Mouse (Mus musculus) midbrain, postnatal 0 days (tissue): ENCODE measurements around the gene Tef. TPM values are rescaled to one million over a fixed set of nuclear protein-coding genes. Genes with fewer than 3 reads are reported as not detected.

Source experiments
- ATAC-seq: fragments of 200-750 bp; cut with Nextera tagmentation; 2 replicates; pipeline ENCODE4 v1.8.0; 2017; ENCODE audit warnings: moderate number of reproducible peaks, mild to moderate bottlenecking, moderate TSS enrichment, moderate library complexity; ENCODE audit not compliant: low FRiP score
- DNase-seq: peaks from one replicate; pipeline ENCODE4 v3.0.0-alpha.2; 2015; ENCODE audit warnings: low spot score
- H3K27ac ChIP-seq: fragments of 300-500 bp; sonication (generic); 2 replicates; pipeline ENCODE4 v1.5.1; 2014; ENCODE audit warnings: low read depth, mild to moderate bottlenecking, low read length, mixed read lengths
- H3K27me3 ChIP-seq: fragments of 300-500 bp; sonication (generic); 2 replicates; pipeline ENCODE4 v1.6.1; 2014; ENCODE audit warnings: low read length, control low read depth, mixed read lengths; ENCODE audit not compliant: insufficient read depth
- H3K36me3 ChIP-seq: fragments of 300-500 bp; sonication (generic); 2 replicates; pipeline ENCODE4 v1.6.1; 2014; ENCODE audit warnings: low read length, control low read depth, mixed read lengths; ENCODE audit not compliant: insufficient read depth
- H3K4me1 ChIP-seq: fragments of 300-500 bp; sonication (generic); 2 replicates; pipeline ENCODE4 v1.6.1; 2014; ENCODE audit warnings: mild to moderate bottlenecking, control low read depth, antibody characterized with exemption, low read length, mixed read lengths; ENCODE audit not compliant: insufficient read depth
- H3K4me2 ChIP-seq: fragments of 300-500 bp; sonication (generic); 2 replicates; pipeline ENCODE4 v1.6.1; 2014; ENCODE audit warnings: low read depth, mild to moderate bottlenecking, low read length, mixed read lengths; ENCODE audit not compliant: poor library complexity, severe bottlenecking
- H3K4me3 ChIP-seq: fragments of 300-500 bp; sonication (generic); 2 replicates; pipeline ENCODE4 v1.5.1; 2014; ENCODE audit warnings: low read depth, mild to moderate bottlenecking, low read length, moderate library complexity
- H3K9ac ChIP-seq: fragments of 300-500 bp; sonication (generic); replicated peaks from 2 replicates; pipeline ENCODE4 v1.6.1; 2014; ENCODE audit warnings: mild to moderate bottlenecking, low read length, moderate library complexity, mixed read lengths; ENCODE audit not compliant: poor library complexity, severe bottlenecking
- H3K9me3 ChIP-seq: fragments of 300-500 bp; sonication (generic); 2 replicates; pipeline ENCODE4 v1.6.1; 2016; ENCODE audit warnings: low read length, control low read depth
- CTCF ChIP-seq: IDR thresholded peaks from 2 replicates; pipeline ENCODE4 v1.5.1; 2016; ENCODE audit warnings: antibody characterized with exemption, mild to moderate bottlenecking
- WGBS: fragments of 180-500 bp; shearing (Covaris S2); extraction: QIAGEN DNeasy Blood & Tissue Kit; methylation state at CpG from one replicate; pipeline ENCODE4 v1.1.7; 2014; 5-methylcytosine and 5-hydroxymethylcytosine counted together
- polyA plus RNA-seq: library from polyadenylated mRNA; unstranded; fragments of >200 nt; fragmentation: Nextera tagmentation; extraction: Ambion mirVana; gene quantifications from 2 replicates; pipeline ENCODE4 v1.2.1, GENCODE M21; 2015
- total RNA-seq: library from RNA; depleted of rRNA; stranded (reverse); fragments of >200 nt; gene quantifications from 2 replicates; pipeline ENCODE4 v1.2.3, GENCODE M21; 2014; rRNA removed

Tef gene
- total and polyA plus RNA-seq, 2 experiments from 2014 or later, result 25.4 to 60.6 TPM

DNA sequence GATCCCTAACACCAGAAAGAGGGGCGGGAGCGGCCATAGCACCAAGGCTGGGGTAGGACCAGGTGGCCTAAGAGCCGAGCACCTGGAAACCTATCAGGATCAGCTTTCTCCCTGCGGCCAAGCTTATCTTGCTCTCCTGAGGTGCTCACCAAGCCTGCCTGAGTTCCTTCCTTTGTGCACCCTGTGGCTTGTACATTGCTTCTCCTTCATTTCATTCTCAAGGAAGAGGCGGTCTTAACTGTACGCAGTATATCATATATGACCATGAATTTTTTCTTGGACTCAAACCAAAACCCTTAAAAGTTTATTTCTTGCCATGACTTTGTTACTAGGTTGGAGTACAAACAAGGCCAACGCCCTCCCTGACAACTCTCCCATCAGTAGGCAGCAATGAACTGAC lies 62.0 kb downstream of the Tef start:
- Histone ChIP-seq H3K9me3 (no peaks in the 10 kb centered on the region), H3K36me3 (peaks cover 37% of the 10 kb centered on the region), H3K9ac (no peak overlapping the region), H3K27me3 (no peaks in the 10 kb centered on the region), H3K4me2 (no peak overlapping the region), H3K4me1 (peaks cover 4% of the 10 kb centered on the region; the same call in 1 of the 2 replicates), H3K4me3 (no peak overlapping the region), H3K27ac (no peak overlapping the region)
- TF ChIP-seq CTCF, result no peak
- ATAC-seq (no peak), DNase-seq (no peak)
- WGBS, result 95% methylated on average over 7 of the region's 7 CpGs

GRCm38 (mm10) chr15:81869985-81870384 lies 67.8 kb downstream of the Tef start:
- Histone ChIP-seq H3K27ac (no peak overlapping the region), H3K36me3 (peaks cover 48% of the 10 kb centered on the region), H3K4me2 (no peak overlapping the region), H3K27me3 (no peaks in the 10 kb centered on the region), H3K9me3 (no peaks in the 10 kb centered on the region), H3K4me3 (no peak overlapping the region), H3K9ac (no peak overlapping the region), H3K4me1 (no peaks in the 10 kb centered on the region)
- no peak for DNase-seq
- no peak for TF ChIP-seq CTCF
- 97% methylated on average over 5 of the region's 5 CpGs for WGBS
- no peak for ATAC-seq

DNA sequence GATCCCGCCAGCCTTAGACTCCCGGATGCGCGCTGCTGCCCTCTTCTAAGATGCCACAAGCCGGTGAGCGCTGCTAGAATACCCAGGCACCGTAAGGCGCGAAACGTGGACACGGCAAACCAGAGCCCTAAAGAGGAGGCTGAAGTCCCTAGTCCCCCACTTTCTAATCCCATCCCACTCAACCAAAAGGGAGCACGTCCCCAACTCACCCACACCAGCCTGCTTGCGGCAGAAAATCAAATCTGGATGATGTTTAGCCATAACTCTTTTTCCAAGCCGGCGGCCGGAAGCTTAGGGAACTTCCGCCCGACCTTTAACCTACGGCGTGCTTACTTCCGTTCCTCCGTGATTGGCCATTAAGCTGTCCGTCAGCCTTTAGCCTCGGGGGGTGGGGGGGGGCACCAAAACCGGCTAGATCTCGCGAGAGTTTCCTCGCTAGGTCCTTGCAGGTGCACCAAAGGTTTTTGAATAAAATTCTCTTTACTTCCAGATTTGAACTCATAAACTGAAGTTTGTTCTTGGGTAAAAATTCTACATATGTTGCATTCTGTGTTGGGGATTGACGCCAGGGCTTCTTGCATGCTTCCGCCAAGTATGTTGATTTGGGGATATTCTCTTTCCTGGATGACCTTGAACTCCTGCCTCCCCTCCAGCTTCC lies 69.5 kb downstream of the Tef start, which contains the start of gene Phf5a:
Gene Phf5a (minus strand): TSS at position 308 of the 658 bp plus-strand sequence.
- Histone ChIP-seq H3K4me2 (peak within 1 kb of the TSS; percentile 82), H3K9me3 (no peaks in the 10 kb centered on the region), H3K4me1 (no peaks in the 10 kb centered on the region), H3K36me3 (peaks cover 34% of the 10 kb centered on the region), H3K9ac (peak within 1 kb of the TSS; percentile 88), H3K27me3 (no peaks in the 10 kb centered on the region), H3K4me3 (peak within 1 kb of the TSS; percentile 95), H3K27ac (peak within 1 kb of the TSS; percentile 96)
- WGBS, result under 1% methylated on average over 30 of the region's 30 CpGs
- TF ChIP-seq CTCF, result no peak
- ATAC-seq (peak; percentile 93), DNase-seq (peak; percentile 98)

- H3K9me3 ChIP-seq, result no peaks in the 10 kb centered on the region
- TF ChIP-seq CTCF, result no peak
- H3K27ac ChIP-seq, result peak within 1 kb of the TSS; percentile 96
- under 1% methylated on average over 52 of the region's 53 CpGs for WGBS
- H3K36me3 ChIP-seq, result peaks cover 29% of the 10 kb centered on the region
- H3K9ac ChIP-seq, result peak within 1 kb of the TSS; percentile 88
- H3K4me3 ChIP-seq, result peak within 1 kb of the TSS; percentile 95
- H3K4me1 ChIP-seq, result no peaks in the 10 kb centered on the region
- peak within 1 kb of the TSS; percentile 82 for H3K4me2 ChIP-seq
- ATAC-seq, result peak; percentile 85
- peak; percentile 99 for DNase-seq
- H3K27me3 ChIP-seq, result no peaks in the 10 kb centered on the region
These were observed 70.3 kb downstream of the Tef start, which contains the start of gene Aco2 for GRCm38 (mm10) chr15:81872262-81873136. TSS of gene Aco2 (plus strand) at chr15:81872309.

Other genes starting within 250 kb of the Tef start
- 50.7 and 55.5 TPM in 2 replicates for gene Ep300, start 217.1 kb upstream of the Tef start, total RNA-seq
- gene Ep300, start 217.1 kb upstream of the Tef start, polyA plus RNA-seq, result 9.4 and 14.9 TPM in 2 replicates
- gene L3mbtl2, start 138.5 kb upstream of the Tef start, total RNA-seq, result 26.6 and 28.4 TPM in 2 replicates
- 27.0 and 28.9 TPM in 2 replicates for gene L3mbtl2, start 138.5 kb upstream of the Tef start, polyA plus RNA-seq
- gene Chadl, start 105.1 kb upstream of the Tef start, total RNA-seq, result 44.6 and 61.5 TPM in 2 replicates
- gene Chadl, start 105.1 kb upstream of the Tef start, polyA plus RNA-seq, result 63.9 and 65.6 TPM in 2 replicates
- 147 and 154 TPM in 2 replicates for gene Zc3h7b, start 57.4 kb upstream of the Tef start, total RNA-seq
- 43.9 TPM in 2 replicates for gene Zc3h7b, start 57.4 kb upstream of the Tef start, polyA plus RNA-seq
- gene Rangap1, start 56.9 kb upstream of the Tef start, total RNA-seq, result 154 and 183 TPM in 2 replicates
- 142 and 146 TPM in 2 replicates for gene Rangap1, start 56.9 kb upstream of the Tef start, polyA plus RNA-seq
- gene Tob2, start 56.4 kb downstream of the Tef start, total RNA-seq, result 10.9 and 15.4 TPM in 2 replicates
- 12.2 and 14.2 TPM in 2 replicates for gene Tob2, start 56.4 kb downstream of the Tef start, polyA plus RNA-seq
- 31.8 and 34.1 TPM in 2 replicates for gene Phf5a, start 69.5 kb downstream of the Tef start, total RNA-seq
- gene Phf5a, start 69.5 kb downstream of the Tef start, polyA plus RNA-seq, result 107 and 118 TPM in 2 replicates
- 380 and 412 TPM in 2 replicates for gene Aco2, start 69.9 kb downstream of the Tef start, total RNA-seq
- gene Aco2, start 69.9 kb downstream of the Tef start, polyA plus RNA-seq, result 257 and 279 TPM in 2 replicates
- 46.5 and 49.5 TPM in 2 replicates for gene Polr3h, start 123.8 kb downstream of the Tef start, total RNA-seq
- gene Polr3h, start 123.8 kb downstream of the Tef start, polyA plus RNA-seq, result 77.0 and 80.3 TPM in 2 replicates
- gene Csdc2, start 134.3 kb downstream of the Tef start, total RNA-seq, result 172 and 196 TPM in 2 replicates
- gene Csdc2, start 134.3 kb downstream of the Tef start, polyA plus RNA-seq, result 323 and 327 TPM in 2 replicates
- 157 and 172 TPM in 2 replicates for gene Pmm1, start 158.5 kb downstream of the Tef start, total RNA-seq
- 122 and 134 TPM in 2 replicates for gene Pmm1, start 158.5 kb downstream of the Tef start, polyA plus RNA-seq
- gene 1700029P11Rik, start 178.1 kb downstream of the Tef start, total RNA-seq, result not detected in 2 replicates
- not detected in 2 replicates for gene 1700029P11Rik, start 178.1 kb downstream of the Tef start, polyA plus RNA-seq
- 25.6 and 28.3 TPM in 2 replicates for gene Xrcc6, start 185.4 kb downstream of the Tef start, total RNA-seq
- 23.2 and 28.2 TPM in 2 replicates for gene Xrcc6, start 185.4 kb downstream of the Tef start, polyA plus RNA-seq
- gene Desi1, start 231.4 kb downstream of the Tef start, total RNA-seq, result 26.9 and 31.2 TPM in 2 replicates
- gene Desi1, start 231.4 kb downstream of the Tef start, polyA plus RNA-seq, result 43.9 and 45.7 TPM in 2 replicates
- gene Snu13, start 245.2 kb downstream of the Tef start, total RNA-seq, result 174 and 179 TPM in 2 replicates
- gene Snu13, start 245.2 kb downstream of the Tef start, polyA plus RNA-seq, result 242 and 274 TPM in 2 replicates